In genomic region chr13:112311611-112312010, GRCm38 (mm10) we compare ENCODE assay signal across 10 mouse cellular contexts. TPM values are rescaled to one million over a fixed set of nuclear protein-coding genes. Genes with fewer than 3 reads are reported as not detected.
DNase-seq lines count a peak whose midpoint lies in the region; ATAC-seq lines count a peak whose summit lies in the region.
"Not testable (repeated sequence)": the region's sequence is repeated elsewhere in the genome, so short reads cannot be mapped to it uniquely, and the experiment has no call there.
"Had no signal": no experiment of that assay in that cellular context is flagged by ENCODE, and none has a peak within 500 bp of the region (broad histone marks: within the 10 kb centered on the region; RNA-seq: fewer than 3 reads in every experiment).

No protein-coding gene starts in this region.

- H3K27ac ChIP-seq in heart, embryonic 10.5 days, result 0 out of 2 replicates have a peak overlapping the region, but pooled peaks have one; percentile 10
- H3K27ac ChIP-seq in heart, embryonic 15.5 days, result peak overlapping the region; percentile 66
- peak overlapping the region; percentile 47; the same call in 1 of the 2 replicates for H3K27ac ChIP-seq in limb, embryonic 15.5 days

- H3K36me3 ChIP-seq in heart, embryonic 10.5 days; heart, embryonic 15.5 days; limb, embryonic 15.5 days: not testable (repeated sequence)

- not testable (repeated sequence) for H3K27me3 ChIP-seq in heart, embryonic 10.5 days (ENCODE audit: insufficient read depth, poor library complexity, severe bottlenecking); heart, embryonic 15.5 days; limb, embryonic 15.5 days

- not testable (repeated sequence) for H3K4me3 ChIP-seq in heart, embryonic 10.5 days; heart, embryonic 15.5 days; limb, embryonic 15.5 days

- peak; percentile 80 for DNase-seq in NIH3T3 (ENCODE audit: low read depth)
- peak; percentile 25 to 30 for DNase-seq in adrenal gland, postnatal 36 days
- not testable (repeated sequence) for DNase-seq in heart, embryonic 10.5 days (ENCODE audit: low spot score)
- DNase-seq in kidney, adult 18-20 months, result peak; percentile 18

- 0 out of 2 replicates have a peak overlapping the region, but pooled peaks have one; percentile 18 for H3K4me2 ChIP-seq in heart, embryonic 15.5 days
- H3K4me2 ChIP-seq in limb, embryonic 15.5 days, result not testable (repeated sequence)

- 0 out of 2 replicates have a peak, but pooled peaks cover 13% of the 10 kb centered on the region for H3K4me1 ChIP-seq in heart, embryonic 10.5 days
- H3K4me1 ChIP-seq in heart, embryonic 15.5 days (replicated peaks), result peaks cover 16% of the 10 kb centered on the region; the same call in 1 of the 2 replicates
- not testable (repeated sequence) for H3K4me1 ChIP-seq in limb, embryonic 15.5 days

- not testable (repeated sequence) for H3K9ac ChIP-seq in heart, embryonic 15.5 days; limb, embryonic 15.5 days

- H3K9me3 ChIP-seq in heart, embryonic 10.5 days; heart, embryonic 15.5 days (replicated peaks); limb, embryonic 15.5 days: not testable (repeated sequence)

- 50% methylated on average over 3 of the region's 3 CpGs for WGBS in heart, embryonic 10.5 days
- 33% methylated on average over 3 of the region's 3 CpGs for WGBS in heart, embryonic 15.5 days
- WGBS in limb, embryonic 15.5 days, result 22% methylated on average over 3 of the region's 3 CpGs

- ATAC-seq in heart, embryonic 15.5 days (replicated peaks; ENCODE audit: insufficient number of reproducible peaks, insufficient read depth, low FRiP score, low read depth); limb, embryonic 15.5 days (ENCODE audit: insufficient number of reproducible peaks, low FRiP score, low TSS enrichment, low read depth): not testable (repeated sequence)

RNA-seq across cellular contexts. Expression of gene Ankrd55, which starts 23.4 kb away (rescaled TPM):
- 10 to 100 TPM in 1 of 2 experiments, under 1 TPM in 1; 0.46 to 22.1 TPM for total RNA-seq in adrenal gland, postnatal 36 days (2021)
- 0.30 TPM in 1 of 2 replicates, not detected in the other for polyA plus RNA-seq in heart, embryonic 10.5 days (2016; fragmentation: Nextera tagmentation; extraction: Ambion mirVana)
- 0.09 and 0.13 TPM in 2 replicates for polyA plus RNA-seq in heart, embryonic 15.5 days (2015; fragmentation: Nextera tagmentation; extraction: Ambion mirVana)
- polyA plus RNA-seq in limb, embryonic 15.5 days (2015; fragmentation: Nextera tagmentation; extraction: Ambion mirVana), result 0.89 and 1.00 TPM in 2 replicates
- total RNA-seq: gastrocnemius, adult 2 months; gastrocnemius, postnatal 25 days; MEL had no signal
- polyA plus RNA-seq: erythroblast, embryonic 14.5 days had no signal

Comparison
In these comparisons a context has a peak if more than half of its experiments do, and no peak if none do; other contexts are left out.
1. H3K27ac ChIP-seq: peak in every context shown above with its lines; median percentile 66 in heart, embryonic 15.5 days; 47 in limb, embryonic 15.5 days; 10 in heart, embryonic 10.5 days.